Mouse (Mus musculus): ENCODE data around the gene Golph3. TPM values are rescaled to one million over a fixed set of nuclear protein-coding genes. Genes with fewer than 3 reads are reported as not detected.

The Golph3 gene
- polyA plus RNA-seq, 1 experiment: 124 TPM

DNA sequence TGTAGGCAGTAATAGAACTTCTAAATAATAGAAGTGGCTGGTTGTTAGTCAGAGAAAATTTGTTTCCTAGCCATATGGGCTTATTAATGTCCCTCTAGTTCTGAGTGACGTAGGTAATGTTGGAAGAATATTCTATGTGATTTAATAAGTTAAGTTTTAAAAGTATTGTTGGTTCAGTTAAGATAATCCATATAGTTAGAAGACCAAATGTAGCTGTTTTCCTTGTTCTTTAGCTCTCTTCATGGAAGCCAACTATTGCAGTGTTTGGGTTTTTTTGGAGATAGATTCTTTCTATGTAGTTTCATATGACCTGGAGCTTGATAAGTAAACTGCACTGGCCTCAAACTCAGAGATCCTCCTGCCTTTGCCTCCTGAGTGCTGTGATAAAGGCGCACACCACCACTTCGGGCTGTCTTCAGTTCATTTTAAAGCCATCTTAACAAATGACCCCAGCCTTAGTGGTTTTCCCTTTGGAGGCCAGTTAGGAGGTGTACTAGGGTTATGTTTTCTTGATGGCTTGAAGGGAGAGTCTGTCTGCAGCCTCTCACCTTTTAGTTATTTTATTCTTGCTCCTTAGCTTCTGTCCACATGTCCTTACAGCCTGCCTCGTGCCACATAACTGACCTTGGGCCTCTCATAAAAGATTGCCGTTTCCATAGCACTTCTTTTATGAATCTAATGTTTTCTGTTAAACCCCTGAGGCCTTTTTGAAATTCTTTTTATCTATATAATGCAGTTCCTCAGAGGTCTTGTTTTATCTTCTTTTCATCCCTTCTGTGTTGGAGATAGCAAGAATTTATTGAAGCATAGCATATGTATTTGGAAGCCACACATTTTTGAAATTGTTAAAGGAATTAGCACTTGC, 19.5 kb downstream of the Golph3 start:
- TF ChIP-seq EP300 (IDR thresholded peaks at IDR 0.05; ENCODE audit: insufficient read depth, low read depth, low read length) (no peak), POLR2A (IDR thresholded peaks at IDR 0.05; ENCODE audit: insufficient read depth, low read length) (no peak), CTCF (IDR thresholded peaks at IDR 0.05; ENCODE audit: low read depth, low read length) (no peak)
- Histone ChIP-seq H3K4me3 (ENCODE audit: low read depth, low read length) (no peak overlapping the region), H3K36me3 (ENCODE audit: control insufficient read depth, insufficient read depth, low read length, poor library complexity, severe bottlenecking) (peaks cover 13% of the 10 kb centered on the region), H3K9me3 (replicated peaks; ENCODE audit: control insufficient read depth, insufficient read depth, low read length, poor library complexity, severe bottlenecking) (no peaks in the 10 kb centered on the region), H3K27ac (ENCODE audit: insufficient read depth, low read length) (no peak overlapping the region), H3K4me1 (ENCODE audit: control insufficient read depth, insufficient read depth, low read length) (no peaks in the 10 kb centered on the region), H3K9ac (ENCODE audit: low read depth, poor library complexity, severe bottlenecking) (no peak overlapping the region), H3K27me3 (ENCODE audit: control insufficient read depth, insufficient read depth, low read length, poor library complexity, severe bottlenecking) (no peaks in the 10 kb centered on the region)

DNA sequence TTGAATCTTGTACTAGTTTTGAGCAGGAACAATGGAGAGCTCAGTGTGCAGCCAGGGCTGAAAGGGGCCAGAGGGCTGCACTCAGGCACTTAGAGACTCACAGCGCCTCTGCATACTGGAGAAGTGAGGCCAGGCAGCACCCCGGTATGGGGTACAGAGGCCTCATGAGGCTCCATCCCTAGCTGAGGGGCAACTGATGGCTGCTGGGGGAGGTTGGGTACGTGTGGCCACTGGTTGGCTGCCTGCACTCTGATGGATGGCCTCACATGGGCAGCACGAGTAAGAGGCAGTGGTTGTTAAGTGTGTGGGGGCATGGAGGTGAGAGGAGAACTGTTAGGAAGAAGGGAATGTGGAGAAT, 20.1 kb downstream of the Golph3 start:
- Histone ChIP-seq H3K4me3 (ENCODE audit: low read depth, low read length) (no peak overlapping the region), H3K27ac (ENCODE audit: insufficient read depth, low read length) (no peak overlapping the region)

DNA sequence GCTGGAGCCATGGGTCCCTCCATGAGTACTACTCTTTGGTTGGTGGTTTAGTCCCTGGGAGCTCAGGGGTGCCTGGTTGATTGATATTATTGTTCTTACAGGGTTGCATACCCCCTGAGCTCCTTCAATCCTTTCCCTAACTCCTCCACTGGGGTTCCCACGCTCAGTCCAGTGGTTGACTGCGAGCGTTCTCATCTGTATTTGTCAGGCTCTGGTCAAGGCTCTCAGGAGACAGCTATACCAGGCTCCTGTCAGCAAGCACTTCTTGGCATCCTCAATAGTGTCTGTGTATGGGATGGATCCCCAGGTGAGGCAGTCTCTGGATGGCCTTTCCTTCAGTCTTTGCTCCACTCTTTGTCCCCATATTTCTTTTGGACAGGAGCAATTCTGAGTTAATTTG, 25.7 kb downstream of the Golph3 start:
- Histone ChIP-seq H3K9ac (ENCODE audit: low read depth, poor library complexity, severe bottlenecking) (no peak overlapping the region), H3K27ac (ENCODE audit: insufficient read depth, low read length) (no peak overlapping the region), H3K27me3 (ENCODE audit: control insufficient read depth, insufficient read depth, low read length, poor library complexity, severe bottlenecking) (no peaks in the 10 kb centered on the region), H3K9me3 (replicated peaks; ENCODE audit: control insufficient read depth, insufficient read depth, low read length, poor library complexity, severe bottlenecking) (no peaks in the 10 kb centered on the region), H3K36me3 (ENCODE audit: control insufficient read depth, insufficient read depth, low read length, poor library complexity, severe bottlenecking) (peaks cover 32% of the 10 kb centered on the region), H3K4me3 (ENCODE audit: low read depth, low read length) (no peak overlapping the region), H3K4me1 (ENCODE audit: control insufficient read depth, insufficient read depth, low read length) (no peaks in the 10 kb centered on the region)
- no peak for TF ChIP-seq EP300 (IDR thresholded peaks at IDR 0.05; ENCODE audit: insufficient read depth, low read depth, low read length)
- no peak for TF ChIP-seq POLR2A (IDR thresholded peaks at IDR 0.05; ENCODE audit: insufficient read depth, low read length)
- no peak for TF ChIP-seq CTCF (IDR thresholded peaks at IDR 0.05; ENCODE audit: low read depth, low read length)

More for the DNA sequence above, 20.1 kb downstream of the Golph3 start:
- Histone ChIP-seq H3K4me1 (ENCODE audit: control insufficient read depth, insufficient read depth, low read length) (no peaks in the 10 kb centered on the region), H3K9ac (ENCODE audit: low read depth, poor library complexity, severe bottlenecking) (no peak overlapping the region), H3K9me3 (replicated peaks; ENCODE audit: control insufficient read depth, insufficient read depth, low read length, poor library complexity, severe bottlenecking) (no peaks in the 10 kb centered on the region), H3K36me3 (ENCODE audit: control insufficient read depth, insufficient read depth, low read length, poor library complexity, severe bottlenecking) (peaks cover 13% of the 10 kb centered on the region), H3K27me3 (ENCODE audit: control insufficient read depth, insufficient read depth, low read length, poor library complexity, severe bottlenecking) (no peaks in the 10 kb centered on the region)
- TF ChIP-seq POLR2A (IDR thresholded peaks at IDR 0.05; ENCODE audit: insufficient read depth, low read length): no peak
- no peak for TF ChIP-seq CTCF (IDR thresholded peaks at IDR 0.05; ENCODE audit: low read depth, low read length)
- TF ChIP-seq EP300 (IDR thresholded peaks at IDR 0.05; ENCODE audit: insufficient read depth, low read depth, low read length): no peak

- no peak overlapping the region for H3K4me3 ChIP-seq (ENCODE audit: low read depth, low read length)
- peaks cover 27% of the 10 kb centered on the region for H3K36me3 ChIP-seq (ENCODE audit: control insufficient read depth, insufficient read depth, low read length, poor library complexity, severe bottlenecking)
- TF ChIP-seq POLR2A (IDR thresholded peaks at IDR 0.05; ENCODE audit: insufficient read depth, low read length): no peak
- TF ChIP-seq CTCF (IDR thresholded peaks at IDR 0.05; ENCODE audit: low read depth, low read length): no peak
- TF ChIP-seq EP300 (IDR thresholded peaks at IDR 0.05; ENCODE audit: insufficient read depth, low read depth, low read length): no peak
Measured at GRCm38 (mm10) chr15:12348950-12349349, 27.7 kb downstream of the Golph3 start.

GRCm38 (mm10) chr15:12349840-12350239, 28.6 kb downstream of the Golph3 start:
- TF ChIP-seq CTCF (IDR thresholded peaks at IDR 0.05; ENCODE audit: low read depth, low read length) (no peak), EP300 (IDR thresholded peaks at IDR 0.05; ENCODE audit: insufficient read depth, low read depth, low read length) (no peak), POLR2A (IDR thresholded peaks at IDR 0.05; ENCODE audit: insufficient read depth, low read length) (no peak)
- H3K9ac ChIP-seq (ENCODE audit: low read depth, poor library complexity, severe bottlenecking): no peak overlapping the region
- H3K4me1 ChIP-seq (ENCODE audit: control insufficient read depth, insufficient read depth, low read length): no peaks in the 10 kb centered on the region
- H3K27ac ChIP-seq (ENCODE audit: insufficient read depth, low read length): no peak overlapping the region
- H3K9me3 ChIP-seq (replicated peaks; ENCODE audit: control insufficient read depth, insufficient read depth, low read length, poor library complexity, severe bottlenecking): no peaks in the 10 kb centered on the region
- no peaks in the 10 kb centered on the region for H3K27me3 ChIP-seq (ENCODE audit: control insufficient read depth, insufficient read depth, low read length, poor library complexity, severe bottlenecking)
- H3K36me3 ChIP-seq (ENCODE audit: control insufficient read depth, insufficient read depth, low read length, poor library complexity, severe bottlenecking): peaks cover 28% of the 10 kb centered on the region
- H3K4me3 ChIP-seq (ENCODE audit: low read depth, low read length): no peak overlapping the region

More at GRCm38 (mm10) chr15:12348950-12349349, 27.7 kb downstream of the Golph3 start:
- Histone ChIP-seq H3K27ac (ENCODE audit: insufficient read depth, low read length) (no peak overlapping the region), H3K4me1 (ENCODE audit: control insufficient read depth, insufficient read depth, low read length) (no peaks in the 10 kb centered on the region), H3K9me3 (replicated peaks; ENCODE audit: control insufficient read depth, insufficient read depth, low read length, poor library complexity, severe bottlenecking) (no peaks in the 10 kb centered on the region), H3K9ac (ENCODE audit: low read depth, poor library complexity, severe bottlenecking) (no peak overlapping the region), H3K27me3 (ENCODE audit: control insufficient read depth, insufficient read depth, low read length, poor library complexity, severe bottlenecking) (no peaks in the 10 kb centered on the region)

GRCm38 (mm10) chr15:12351470-12351869, 30.2 kb downstream of the Golph3 start:
- TF ChIP-seq CTCF (IDR thresholded peaks at IDR 0.05; ENCODE audit: low read depth, low read length): no peak
- TF ChIP-seq POLR2A (IDR thresholded peaks at IDR 0.05; ENCODE audit: insufficient read depth, low read length): no peak
- no peak for TF ChIP-seq EP300 (IDR thresholded peaks at IDR 0.05; ENCODE audit: insufficient read depth, low read depth, low read length)
- H3K4me3 ChIP-seq (ENCODE audit: low read depth, low read length): no peak overlapping the region
- no peaks in the 10 kb centered on the region for H3K27me3 ChIP-seq (ENCODE audit: control insufficient read depth, insufficient read depth, low read length, poor library complexity, severe bottlenecking)
- no peak overlapping the region for H3K9ac ChIP-seq (ENCODE audit: low read depth, poor library complexity, severe bottlenecking)
- H3K27ac ChIP-seq (ENCODE audit: insufficient read depth, low read length): no peak overlapping the region
- H3K36me3 ChIP-seq (ENCODE audit: control insufficient read depth, insufficient read depth, low read length, poor library complexity, severe bottlenecking): peaks cover 28% of the 10 kb centered on the region
- no peaks in the 10 kb centered on the region for H3K4me1 ChIP-seq (ENCODE audit: control insufficient read depth, insufficient read depth, low read length)
- H3K9me3 ChIP-seq (replicated peaks; ENCODE audit: control insufficient read depth, insufficient read depth, low read length, poor library complexity, severe bottlenecking): no peaks in the 10 kb centered on the region

Data from ES-Bruce4 (cell line).